Mouse (Mus musculus): ENCODE data around the gene Nynrin.

DNA sequence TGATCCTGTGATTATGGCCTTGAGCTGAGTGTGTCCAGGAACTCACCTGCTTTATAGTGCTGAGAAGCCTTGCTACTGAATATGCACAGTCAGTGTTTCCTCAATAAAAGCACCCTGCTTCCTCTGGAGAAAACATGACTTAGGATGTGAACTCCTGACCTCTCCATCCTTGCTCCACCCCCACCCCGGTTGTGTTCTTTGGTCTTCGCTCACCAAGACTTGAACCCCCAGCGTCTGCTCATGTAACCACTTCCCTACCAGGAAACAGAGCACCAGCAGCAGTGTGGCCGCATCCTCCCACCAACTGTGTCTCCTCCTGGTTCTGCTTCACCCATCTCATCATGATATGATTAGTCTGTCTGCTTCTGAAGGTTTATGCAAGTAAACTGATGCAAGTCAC, 59.6 kb downstream of the Nynrin start:
- no peak for TF ChIP-seq CTCF (IDR thresholded peaks at IDR 0.05)
- no peak for TF ChIP-seq POLR2A (IDR thresholded peaks at IDR 0.05; ENCODE audit: insufficient read depth, low read depth, low read length)
- TF ChIP-seq EP300 (IDR thresholded peaks at IDR 0.05; ENCODE audit: insufficient read depth, low read depth, low read length), result no peak

Data from heart, adult 2 months (tissue).